Mouse (Mus musculus) embryonic facial prominence, embryonic 15.5 days (tissue): ENCODE measurements around the gene Hbb-bh2. TPM values are rescaled to one million over a fixed set of nuclear protein-coding genes. Genes with fewer than 3 reads are reported as not detected.

Experiments used
- polyA plus RNA-seq: library from polyadenylated mRNA; unstranded; fragments of >200 nt; fragmentation: Nextera tagmentation; extraction: Ambion mirVana; gene quantifications from 2 replicates; pipeline ENCODE4 v1.2.1, GENCODE M21; 2015

Gene Hbb-bh2
- polyA plus RNA-seq, 1 experiment from 2014 or later = not detected

Other genes with a start within 250 kb of the Hbb-bh2 start
- gene Olfr619, start 239.9 kb downstream of the Hbb-bh2 start, polyA plus RNA-seq = 0.20 TPM in 1 of 2 replicates, not detected in the other
- gene Olfr620, start 228.0 kb downstream of the Hbb-bh2 start, polyA plus RNA-seq = 0.21 and 0.24 TPM in 2 replicates
- gene Olfr622, start 197.8 kb downstream of the Hbb-bh2 start, polyA plus RNA-seq = 0.29 and 0.68 TPM in 2 replicates
- not detected in 2 replicates for gene Olfr623, start 176.8 kb downstream of the Hbb-bh2 start, polyA plus RNA-seq
- 0.04 and 0.07 TPM in 2 replicates for gene Olfr624, start 169.3 kb downstream of the Hbb-bh2 start, polyA plus RNA-seq
- not detected in 2 replicates for gene Olfr625-ps1, start 157.8 kb downstream of the Hbb-bh2 start, polyA plus RNA-seq
- 0.17 TPM in 1 of 2 replicates, not detected in the other for gene Olfr243, start 125.8 kb downstream of the Hbb-bh2 start, polyA plus RNA-seq
- gene Olfr628, start 110.1 kb downstream of the Hbb-bh2 start, polyA plus RNA-seq = not detected in 2 replicates
- gene Olfr629, start 95.6 kb downstream of the Hbb-bh2 start, polyA plus RNA-seq = 0.09 TPM in 1 of 2 replicates, not detected in the other
- gene Olfr630, start 83.2 kb downstream of the Hbb-bh2 start, polyA plus RNA-seq = not detected in 2 replicates
- 0.25 and 0.43 TPM in 2 replicates for gene Olfr69, start 68.9 kb downstream of the Hbb-bh2 start, polyA plus RNA-seq
- gene Olfr68, start 60.8 kb downstream of the Hbb-bh2 start, polyA plus RNA-seq = 0.12 TPM in 1 of 2 replicates, not detected in the other
- not detected in 2 replicates for gene Olfr67, start 48.7 kb downstream of the Hbb-bh2 start, polyA plus RNA-seq
- gene Hbb-bt, start 26.5 kb downstream of the Hbb-bh2 start, polyA plus RNA-seq = 2,578 and 3,288 TPM in 2 replicates
- 7,493 and 10,028 TPM in 2 replicates for gene Hbb-bs, start 12.4 kb downstream of the Hbb-bh2 start, polyA plus RNA-seq
- gene Hbb-bh1, start 2.6 kb upstream of the Hbb-bh2 start, polyA plus RNA-seq = 3.0 and 4.7 TPM in 2 replicates
- 296 and 441 TPM in 2 replicates for gene Hbb-y, start 12.7 kb upstream of the Hbb-bh2 start, polyA plus RNA-seq
- not detected in 2 replicates for gene Olfr66, start 45.7 kb upstream of the Hbb-bh2 start, polyA plus RNA-seq
- gene Olfr64, start 54.0 kb upstream of the Hbb-bh2 start, polyA plus RNA-seq = 0.04 and 0.11 TPM in 2 replicates
- 0.34 and 0.51 TPM in 2 replicates for gene Olfr65, start 63.0 kb upstream of the Hbb-bh2 start, polyA plus RNA-seq
- not detected in 2 replicates for gene Olfr631, start 88.3 kb upstream of the Hbb-bh2 start, polyA plus RNA-seq
- gene Olfr632, start 93.8 kb upstream of the Hbb-bh2 start, polyA plus RNA-seq = not detected in 2 replicates
- gene Olfr633, start 103.9 kb upstream of the Hbb-bh2 start, polyA plus RNA-seq = not detected in 2 replicates
- gene Olfr635, start 130.6 kb upstream of the Hbb-bh2 start, polyA plus RNA-seq = 0.07 TPM in 2 replicates
- not detected in 2 replicates for gene Olfr638, start 158.2 kb upstream of the Hbb-bh2 start, polyA plus RNA-seq
- 0.05 TPM in 2 replicates for gene Olfr639, start 176.8 kb upstream of the Hbb-bh2 start, polyA plus RNA-seq
- gene Olfr640, start 185.1 kb upstream of the Hbb-bh2 start, polyA plus RNA-seq = 0.45 and 0.84 TPM in 2 replicates
- 0.12 and 0.23 TPM in 2 replicates for gene Olfr641, start 194.9 kb upstream of the Hbb-bh2 start, polyA plus RNA-seq
- 0.08 TPM in 1 of 2 replicates, not detected in the other for gene Olfr642, start 212.1 kb upstream of the Hbb-bh2 start, polyA plus RNA-seq
- gene 4930516K23Rik, start 220.9 kb upstream of the Hbb-bh2 start, polyA plus RNA-seq = 0.03 and 0.12 TPM in 2 replicates
- 0.13 and 0.32 TPM in 2 replicates for gene Olfr644, start 231.3 kb upstream of the Hbb-bh2 start, polyA plus RNA-seq
- gene Olfr645, start 244.9 kb upstream of the Hbb-bh2 start, polyA plus RNA-seq = 0.04 and 0.24 TPM in 2 replicates